Mouse (Mus musculus) spleen, adult 18-20 months (tissue): Measurements from ENCODE around the gene Arsb.

Experiments used
- DNase-seq, 2 experiments: peaks; one replicate each; pipeline ENCODE4 v3.0.0; 2022; ENCODE audit warnings: mixed read lengths in 2 of 2

Arsb gene

DNA sequence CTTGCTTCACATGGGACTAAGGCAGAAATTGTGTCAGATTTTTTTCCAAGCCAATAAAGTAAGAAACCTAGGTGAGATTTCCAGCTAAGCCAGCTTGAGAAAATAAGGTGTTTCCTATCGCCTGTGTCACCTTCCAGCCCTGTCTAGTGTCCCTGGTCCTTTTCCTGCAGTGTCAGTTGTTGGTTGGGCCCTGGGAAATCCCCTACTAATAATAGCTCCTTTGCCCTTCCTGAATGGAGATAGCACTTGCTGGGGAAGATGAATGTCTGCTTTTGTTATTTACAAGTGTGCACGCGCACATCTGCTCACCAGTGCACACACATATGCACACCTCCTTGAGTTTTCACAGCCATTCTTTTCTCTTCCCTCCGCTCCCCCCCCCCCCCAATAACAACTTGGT, 217.8 kb downstream of the Arsb start:
- DNase-seq = no peak

DNA sequence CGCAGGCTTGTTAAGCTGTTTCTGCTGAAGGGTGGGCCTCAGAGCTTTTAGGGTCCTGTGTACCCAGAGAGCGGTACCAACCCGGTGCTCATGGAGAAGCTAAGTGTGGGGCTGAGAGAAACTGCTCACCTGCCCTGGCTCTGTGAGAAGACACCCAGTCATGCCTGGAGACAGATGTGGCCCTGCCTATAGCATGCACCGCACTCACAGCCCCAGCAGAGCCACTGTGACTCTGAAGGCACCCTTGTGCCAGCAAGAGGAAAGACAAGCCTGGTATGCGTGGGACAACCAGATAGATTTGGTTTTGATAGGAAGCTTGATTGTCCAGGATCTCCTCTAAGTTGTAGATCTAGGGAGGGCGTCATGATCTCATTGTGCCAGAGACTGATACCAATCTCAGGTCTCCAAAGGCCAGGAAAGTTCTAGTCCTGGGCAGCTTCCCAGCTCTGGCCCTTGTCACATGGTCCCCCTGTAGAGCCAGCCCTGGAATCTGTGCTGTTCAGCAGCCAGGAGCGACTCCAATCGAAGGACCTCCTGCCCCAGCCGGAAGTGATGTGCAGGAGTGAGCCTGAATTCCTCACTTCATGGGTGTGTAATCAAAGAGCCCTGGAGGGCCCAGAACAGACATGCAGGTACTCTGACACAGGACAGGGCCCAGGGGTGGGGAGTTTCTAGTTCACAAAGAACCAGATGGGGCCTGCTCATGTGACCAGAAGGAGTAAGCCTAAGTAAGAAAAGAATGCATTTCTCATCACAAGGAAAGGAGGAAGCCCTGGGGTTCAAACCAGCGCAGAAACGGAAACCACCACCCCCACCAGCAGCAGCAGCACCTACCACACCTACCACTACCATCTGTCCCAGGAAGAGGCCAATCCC, 218.5 kb downstream of the Arsb start:
- DNase-seq = no peak

DNA sequence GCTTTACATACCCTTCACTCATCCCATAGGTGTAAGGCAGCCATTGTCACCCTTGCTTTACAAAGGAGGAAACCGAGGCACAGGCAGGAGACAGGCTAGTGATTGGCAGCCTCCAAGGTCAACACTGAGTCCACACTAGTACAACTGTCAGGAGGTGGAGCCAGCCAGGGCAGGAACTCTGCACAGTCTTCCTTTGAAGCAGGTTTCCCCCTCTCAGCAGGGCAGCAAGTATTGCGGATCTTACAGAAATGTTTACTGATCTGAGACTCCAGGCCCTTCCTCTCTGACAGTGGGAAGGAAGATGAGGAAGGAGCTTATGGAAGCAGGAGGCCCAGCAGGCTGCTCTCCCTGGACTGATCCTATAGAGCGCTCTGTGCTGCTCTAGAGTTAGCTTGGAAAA, 219.4 kb downstream of the Arsb start:
- DNase-seq = no peak

DNA sequence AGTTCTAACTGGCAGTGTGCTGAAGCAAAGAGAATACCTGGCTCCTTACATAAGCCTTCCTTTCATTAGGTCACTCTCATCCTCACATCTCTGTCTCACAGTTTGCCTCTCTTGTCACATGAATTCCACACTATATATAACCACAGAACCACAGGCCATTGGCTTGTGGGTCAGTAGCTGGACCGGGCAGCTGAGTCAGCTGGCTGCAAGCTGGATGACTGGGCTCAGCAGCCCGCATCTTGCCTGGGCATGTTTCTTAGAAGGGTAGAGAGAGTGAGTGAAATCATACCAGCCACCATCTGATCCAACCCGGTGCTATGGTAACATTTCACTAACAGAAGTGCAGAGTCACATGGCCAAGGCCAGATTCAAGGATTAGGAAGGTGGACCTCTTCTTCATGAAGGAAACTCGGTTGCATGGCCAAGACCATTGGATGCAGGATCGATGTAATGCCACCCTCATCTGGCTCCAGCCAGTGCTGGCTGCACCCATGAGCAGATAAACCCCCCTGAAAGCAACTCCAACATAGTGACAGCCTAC, 221.0 kb downstream of the Arsb start:
- DNase-seq = no peak
